Mouse (Mus musculus) stomach, embryonic 16.5 days (tissue): ENCODE results near the gene Adam19. TPM values are rescaled to one million over a fixed set of nuclear protein-coding genes. Genes with fewer than 3 reads are reported as not detected.
"Not testable (repeated sequence)": the region's sequence is repeated elsewhere in the genome, so short reads cannot be mapped to it uniquely, and the experiment has no call there.

ENCODE experiments used
- ATAC-seq: fragments of 200-750 bp; cut with Nextera tagmentation; 2 replicates; pipeline ENCODE4 v1.8.0; 2017; ENCODE audit warnings: moderate number of reproducible peaks, moderate TSS enrichment; ENCODE audit not compliant: insufficient read depth, low FRiP score
- H3K27ac ChIP-seq: fragments of 300-500 bp; sonication (generic); 2 replicates; pipeline ENCODE4 v1.5.1; 2014; ENCODE audit warnings: low read length
- H3K27me3 ChIP-seq: fragments of 300-500 bp; sonication (generic); 2 replicates; pipeline ENCODE4 v1.6.1; 2014; ENCODE audit warnings: low read length, control low read depth, mixed read lengths; ENCODE audit not compliant: control insufficient read depth, insufficient read depth
- H3K36me3 ChIP-seq: fragments of 300-500 bp; sonication (generic); 2 replicates; pipeline ENCODE4 v1.6.1; 2014; ENCODE audit warnings: low read length; ENCODE audit not compliant: control insufficient read depth, insufficient read depth
- H3K4me1 ChIP-seq: fragments of 300-500 bp; sonication (generic); 2 replicates; pipeline ENCODE4 v1.6.1; 2014; ENCODE audit warnings: low read length, control low read depth, mixed read lengths; ENCODE audit not compliant: control insufficient read depth, insufficient read depth
- H3K4me2 ChIP-seq: fragments of 300-500 bp; sonication (generic); 2 replicates; pipeline ENCODE4 v1.6.1; 2014; ENCODE audit warnings: low read depth, low read length, mixed read lengths
- H3K4me3 ChIP-seq: fragments of 300-500 bp; sonication (generic); replicated peaks from 2 replicates; pipeline ENCODE4 v1.5.1; 2014; ENCODE audit warnings: mild to moderate bottlenecking, low read length
- H3K9ac ChIP-seq: fragments of 300-500 bp; sonication (generic); 2 replicates; pipeline ENCODE4 v1.6.1; 2014; ENCODE audit warnings: low read length
- H3K9me3 ChIP-seq: fragments of 300-500 bp; sonication (generic); replicated peaks from 2 replicates; pipeline ENCODE4 v1.6.1; 2016; ENCODE audit warnings: low read length, control low read depth; ENCODE audit not compliant: control insufficient read depth
- WGBS: fragments of 180-500 bp; shearing (Covaris S2); extraction: QIAGEN DNeasy Blood & Tissue Kit; methylation state at CpG from one replicate; pipeline ENCODE4 v1.1.7; 2014; 5-methylcytosine and 5-hydroxymethylcytosine counted together
- polyA plus RNA-seq: library from polyadenylated mRNA; unstranded; fragments of >200 nt; fragmentation: Nextera tagmentation; extraction: Ambion mirVana; gene quantifications from 2 replicates; pipeline ENCODE4 v1.2.1, GENCODE M21; 2015

Gene Adam19
- polyA plus RNA-seq, 1 experiment from 2014 or later = 22.4 TPM

GRCm38 (mm10) chr11:46052105-46052659 is 3.6 kb upstream of the Adam19 start, which contains the start of gene Gm12166:
Gm12166 (minus strand) TSS chr11:46052321.
- 29% methylated on average over 19 of the region's 19 CpGs for WGBS
- H3K27ac ChIP-seq, H3K9ac ChIP-seq, H3K9me3 ChIP-seq, H3K4me2 ChIP-seq, ATAC-seq, H3K36me3 ChIP-seq, H3K4me1 ChIP-seq, H3K4me3 ChIP-seq, H3K27me3 ChIP-seq: not testable (repeated sequence)

DNA sequence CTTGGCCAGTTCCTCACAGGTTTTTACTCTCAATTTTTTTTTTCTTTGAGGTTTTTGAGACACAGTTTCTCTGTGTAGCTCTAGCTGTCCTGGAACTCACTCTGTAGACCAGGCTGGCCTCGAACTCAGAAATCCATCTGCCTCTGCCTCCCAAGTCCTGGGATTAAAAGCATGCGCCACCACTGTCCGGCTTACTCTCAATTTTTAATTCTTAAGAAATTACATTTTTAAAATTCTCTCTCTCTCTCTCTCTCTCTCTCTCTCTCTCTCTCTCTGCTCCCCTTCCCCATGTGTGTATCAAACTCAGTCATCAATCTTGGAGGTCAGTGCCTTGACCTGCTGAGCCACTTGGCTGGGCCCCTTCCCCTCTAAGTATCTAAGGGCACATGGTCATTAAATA is 2.3 kb upstream of the Adam19 start:
- WGBS = 83% methylated on average over 3 of the region's 3 CpGs

DNA sequence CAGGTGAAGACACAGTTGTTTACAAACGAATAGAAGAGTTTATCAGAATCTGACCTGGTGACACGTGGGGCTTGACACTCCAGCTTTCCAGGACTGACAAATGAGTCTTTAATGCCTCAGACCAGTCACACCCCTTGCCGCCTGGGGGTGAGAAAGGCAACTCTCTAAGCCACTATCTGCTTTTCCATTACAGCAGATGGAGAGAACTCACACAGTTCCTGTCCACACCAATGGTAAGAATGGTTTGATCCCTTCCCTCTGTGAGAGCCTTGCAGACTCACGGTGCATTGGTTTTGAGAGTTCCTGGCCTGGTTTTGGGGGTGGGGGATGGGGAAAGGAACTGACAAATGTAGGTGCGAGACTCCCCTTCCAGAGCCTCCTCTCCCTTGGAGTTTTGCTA is 1.5 kb upstream of the Adam19 start:
- Histone ChIP-seq H3K4me3 (no peak overlapping the region), H3K4me2 (no peak overlapping the region), H3K9ac (no peak overlapping the region), H3K36me3 (no peaks in the 10 kb centered on the region), H3K27ac (no peak overlapping the region), H3K27me3 (no peaks in the 10 kb centered on the region; the same call in 1 of the 2 replicates), H3K9me3 (no peaks in the 10 kb centered on the region), H3K4me1 (peaks cover 7% of the 10 kb centered on the region)
- WGBS = 42% methylated on average over 5 of the region's 5 CpGs
- no peak for ATAC-seq

More for the DNA sequence above, 2.3 kb upstream of the Adam19 start:
- not testable (repeated sequence) for ATAC-seq, H3K4me1 ChIP-seq, H3K27ac ChIP-seq, H3K27me3 ChIP-seq, H3K36me3 ChIP-seq, H3K9ac ChIP-seq, H3K4me2 ChIP-seq, H3K4me3 ChIP-seq, H3K9me3 ChIP-seq

DNA sequence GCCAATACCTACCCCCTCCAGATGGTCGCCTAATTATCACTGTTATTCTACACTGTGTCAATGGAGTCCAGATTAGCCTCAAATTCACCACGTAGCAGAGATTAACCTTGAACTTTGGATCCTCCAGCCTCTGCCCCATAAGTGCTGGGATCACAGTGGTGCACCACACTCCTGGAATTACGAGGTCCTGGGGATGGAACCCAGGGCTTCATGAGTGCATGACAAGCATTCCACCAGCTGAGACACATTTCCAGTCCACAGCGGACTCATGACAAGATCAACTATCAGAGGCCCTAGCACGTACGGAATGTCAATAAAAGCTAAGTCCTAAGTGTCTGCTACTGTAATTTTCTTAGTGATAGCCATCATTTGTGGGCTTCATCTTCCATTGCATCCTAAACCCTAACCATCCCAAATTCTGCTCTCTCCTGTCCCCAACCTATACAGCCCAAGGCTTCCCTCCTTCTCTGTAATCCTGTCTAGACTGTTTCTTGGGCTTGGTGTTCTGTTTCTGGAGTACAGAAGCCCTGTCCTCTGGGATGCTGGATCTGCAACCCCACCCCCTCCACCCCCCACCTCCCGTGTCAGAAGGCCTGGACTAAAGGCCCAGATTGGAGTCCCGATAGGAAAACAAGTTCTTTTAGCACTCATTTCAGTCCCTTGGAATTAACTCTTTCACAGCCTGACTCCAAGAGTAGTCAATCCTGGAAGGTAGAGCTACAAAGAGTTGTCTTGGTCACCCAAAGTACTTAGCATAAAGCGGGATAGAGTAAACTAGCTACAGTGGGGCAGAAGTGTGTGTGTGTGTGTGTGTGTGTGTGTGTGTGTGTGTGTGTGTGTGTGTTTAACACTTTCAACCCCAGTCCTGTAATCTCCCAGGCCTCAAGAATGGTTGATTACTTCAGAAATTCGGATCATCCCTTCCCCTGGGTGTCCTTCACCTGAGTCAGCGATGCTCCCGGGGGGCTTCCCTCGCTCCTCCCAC is 589 bp upstream of the Adam19 start:
- 19% methylated on average over 13 of the region's 13 CpGs for WGBS
- peak overlapping the region; percentile 60 for H3K4me2 ChIP-seq
- peak overlapping the region; percentile 91 for H3K27ac ChIP-seq
- no peaks in the 10 kb centered on the region for H3K9me3 ChIP-seq
- H3K4me3 ChIP-seq = peak overlapping the region; percentile 66
- peak overlapping the region; percentile 83 for H3K9ac ChIP-seq
- ATAC-seq = peak; percentile 15; the same call in 1 of the 2 replicates
- H3K4me1 ChIP-seq = peaks cover 7% of the 10 kb centered on the region
- no peaks in the 10 kb centered on the region for H3K36me3 ChIP-seq
- H3K27me3 ChIP-seq = no peaks in the 10 kb centered on the region; the same call in 1 of the 2 replicates

GRCm38 (mm10) chr11:46056770-46057411 is 1.1 kb downstream of the Adam19 start:
- peak overlapping the region; percentile 83 for H3K9ac ChIP-seq
- H3K36me3 ChIP-seq = no peaks in the 10 kb centered on the region
- H3K4me2 ChIP-seq = peak overlapping the region; percentile 60
- H3K4me3 ChIP-seq = peak overlapping the region; percentile 66
- no peaks in the 10 kb centered on the region; the same call in 1 of the 2 replicates for H3K27me3 ChIP-seq
- 2% methylated on average over 25 of the region's 25 CpGs for WGBS
- peak overlapping the region; percentile 91 for H3K27ac ChIP-seq
- 0 out of 2 replicates have a peak, but pooled peaks have one; percentile 5 for ATAC-seq
- peaks cover 7% of the 10 kb centered on the region for H3K4me1 ChIP-seq
- no peaks in the 10 kb centered on the region for H3K9me3 ChIP-seq

GRCm38 (mm10) chr11:46058011-46058410 is 2.2 kb downstream of the Adam19 start:
- Histone ChIP-seq H3K4me3 (peak overlapping the region; percentile 66), H3K9ac (peak overlapping the region; percentile 45), H3K27ac (no peak overlapping the region; the same call in 1 of the 2 replicates), H3K9me3 (no peaks in the 10 kb centered on the region), H3K36me3 (no peaks in the 10 kb centered on the region), H3K4me2 (peak overlapping the region; percentile 60), H3K27me3 (no peaks in the 10 kb centered on the region; the same call in 1 of the 2 replicates), H3K4me1 (peaks cover 7% of the 10 kb centered on the region)
- no peak for ATAC-seq
- WGBS = 22% methylated on average over 9 of the region's 9 CpGs

GRCm38 (mm10) chr11:46058916-46059315 is 3.1 kb downstream of the Adam19 start:
- Histone ChIP-seq H3K4me1 (peaks cover 13% of the 10 kb centered on the region), H3K9me3 (no peaks in the 10 kb centered on the region), H3K36me3 (no peaks in the 10 kb centered on the region), H3K4me2 (no peak overlapping the region), H3K4me3 (no peak overlapping the region), H3K9ac (no peak overlapping the region), H3K27me3 (no peaks in the 10 kb centered on the region; the same call in 1 of the 2 replicates), H3K27ac (no peak overlapping the region)
- WGBS = 89% methylated on average over 4 of the region's 4 CpGs
- no peak for ATAC-seq

DNA sequence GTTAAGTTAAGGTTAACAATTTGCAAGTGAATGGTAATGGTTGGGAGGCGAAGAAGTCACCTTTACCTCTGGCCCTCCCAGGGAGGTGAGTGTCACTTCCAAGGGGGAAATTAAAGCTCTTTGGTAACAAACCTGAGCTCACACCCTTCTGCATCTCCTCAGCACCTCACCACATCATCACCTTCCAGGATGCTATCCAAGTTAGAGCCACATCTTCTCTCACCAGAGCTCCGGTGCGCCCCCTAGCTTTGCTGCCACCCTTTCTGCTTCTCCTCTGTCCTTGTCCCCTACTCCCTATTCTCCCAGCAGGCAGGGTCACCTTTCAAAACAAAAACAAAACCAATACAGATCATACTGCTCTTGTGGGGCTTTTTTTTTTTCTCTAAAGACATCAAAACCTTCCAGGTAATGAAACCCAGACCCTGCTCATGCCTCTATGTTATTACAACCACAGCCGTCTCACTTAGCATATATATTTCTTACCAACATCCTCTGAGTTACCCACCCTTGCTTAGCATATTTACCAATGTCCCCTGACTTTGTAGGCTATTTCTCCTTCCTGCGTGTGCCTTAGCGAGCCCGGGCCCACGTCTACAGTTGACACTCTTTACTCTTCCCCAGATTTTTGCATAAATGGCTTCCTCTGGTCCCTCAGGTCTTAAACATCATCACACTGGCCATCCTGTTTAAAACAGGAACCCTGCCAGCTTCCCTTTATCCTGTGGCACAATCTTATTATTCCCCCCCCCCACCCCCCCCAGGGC is 4.3 kb downstream of the Adam19 start:
- Histone ChIP-seq H3K4me1 (peaks cover 17% of the 10 kb centered on the region), H3K27me3 (no peaks in the 10 kb centered on the region; the same call in 1 of the 2 replicates), H3K9ac (no peak overlapping the region), H3K4me2 (no peak overlapping the region), H3K9me3 (no peaks in the 10 kb centered on the region), H3K27ac (no peak overlapping the region), H3K36me3 (no peaks in the 10 kb centered on the region), H3K4me3 (no peak overlapping the region)
- no peak for ATAC-seq
- WGBS = 66% methylated on average over 8 of the region's 8 CpGs
